Mouse (Mus musculus) liver (tissue): ENCODE measurements around the gene Epha5.

Experiments
- DNase-seq: peaks from one replicate; pipeline ENCODE4 v3.0.0-alpha.2; 2020; ENCODE audit warnings: mixed read lengths

Epha5 gene

GRCm38 (mm10) chr5:84417062-84417879 is at the start of gene Epha5:
Gene Epha5, minus strand, starts transcription at chr5:84417382.
- DNase-seq: peak; percentile 57

GRCm38 (mm10) chr5:84456216-84456615 is 39.0 kb upstream of the Epha5 start:
- no peak for DNase-seq

- DNase-seq: no peak
Measured at GRCm38 (mm10) chr5:84454641-84455040, 37.5 kb upstream of the Epha5 start.

DNA sequence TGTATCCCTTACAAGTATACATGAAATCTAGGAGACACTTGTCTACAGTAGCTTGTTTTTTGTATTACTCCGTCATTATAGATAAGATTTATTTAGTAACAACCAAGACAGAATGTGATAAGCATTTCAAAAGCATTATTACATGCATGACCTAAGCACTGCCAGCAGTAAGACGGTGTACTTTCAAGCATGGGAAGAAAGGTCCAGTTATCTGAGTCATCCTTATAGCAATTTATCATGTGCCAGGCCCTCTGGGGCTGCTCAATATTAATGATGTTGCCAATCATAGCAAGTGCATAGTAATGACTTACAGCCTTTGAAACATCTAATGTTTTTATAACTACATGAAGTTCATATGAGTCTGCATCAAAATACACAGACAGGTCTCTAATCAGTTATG is 36.7 kb upstream of the Epha5 start:
- DNase-seq: no peak

- DNase-seq: no peak
Measured at GRCm38 (mm10) chr5:84440232-84440631, 23.1 kb upstream of the Epha5 start.

- DNase-seq: no peak
Measured at GRCm38 (mm10) chr5:84415961-84416821, 991 bp downstream of the Epha5 start.

DNA sequence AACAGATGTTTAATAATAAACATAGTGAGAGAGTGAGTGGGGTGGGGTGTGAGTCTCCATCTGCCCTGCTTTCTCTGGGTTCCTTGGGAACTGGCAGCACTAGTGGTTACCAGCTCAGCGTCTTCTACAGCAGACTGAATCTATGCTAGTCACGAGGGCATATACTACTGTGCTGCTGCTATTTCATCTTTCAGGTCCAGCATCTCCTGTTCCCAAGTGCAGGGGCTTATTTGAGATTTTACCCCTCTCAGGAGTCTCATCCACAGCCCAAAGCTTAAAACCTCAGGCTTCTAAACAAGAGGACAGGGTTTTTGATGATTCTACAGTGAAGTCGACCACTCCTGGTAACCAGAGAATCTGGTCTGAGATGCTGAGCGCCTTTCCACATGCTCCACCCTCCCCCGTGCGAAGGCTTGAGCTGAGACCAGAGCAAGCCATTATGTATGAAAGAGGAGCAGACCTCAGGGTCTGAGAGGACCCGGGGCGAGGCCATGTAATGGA is 2.2 kb downstream of the Epha5 start:
- DNase-seq: no peak

GRCm38 (mm10) chr5:84413026-84413425 is 4.2 kb downstream of the Epha5 start:
- no peak for DNase-seq

DNA sequence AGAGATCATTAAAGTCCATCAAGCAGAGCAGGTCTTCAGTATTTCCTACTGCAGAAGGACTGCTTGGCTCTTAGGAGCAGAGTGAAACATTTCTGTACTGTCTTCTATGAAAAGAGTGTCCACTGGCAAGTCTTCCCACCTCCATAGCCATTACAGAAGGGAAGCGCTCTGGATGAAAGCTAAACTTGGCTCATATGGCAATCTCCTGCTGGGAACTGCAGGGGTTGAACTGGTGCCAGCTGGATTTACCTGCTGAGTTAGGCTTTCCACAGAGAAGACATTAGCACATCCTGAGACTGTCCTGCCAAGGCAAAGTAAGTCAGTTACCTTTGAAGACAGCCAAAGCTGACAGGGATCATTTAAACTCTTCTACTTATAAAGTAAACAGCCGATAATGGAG is 8.8 kb downstream of the Epha5 start:
- no peak for DNase-seq

DNA sequence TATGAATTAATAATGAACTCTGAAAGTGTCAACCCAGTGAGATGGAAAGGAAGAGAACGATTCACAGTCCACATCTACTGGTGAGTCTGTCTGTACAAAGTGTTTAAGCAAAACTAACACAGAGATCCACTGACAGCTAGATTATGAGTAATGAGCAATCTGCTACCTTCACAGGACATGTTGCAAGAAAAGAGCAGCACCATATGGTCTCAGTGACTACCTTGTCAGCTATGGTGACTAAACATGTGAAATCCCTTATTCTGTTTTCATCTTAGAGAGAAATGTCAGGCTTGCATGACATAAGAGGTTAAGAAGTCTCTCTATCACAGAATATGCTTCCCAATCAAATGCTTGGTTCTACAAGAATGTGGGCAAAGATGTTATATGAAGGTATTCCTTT is 20.1 kb downstream of the Epha5 start:
- no peak for DNase-seq

DNA sequence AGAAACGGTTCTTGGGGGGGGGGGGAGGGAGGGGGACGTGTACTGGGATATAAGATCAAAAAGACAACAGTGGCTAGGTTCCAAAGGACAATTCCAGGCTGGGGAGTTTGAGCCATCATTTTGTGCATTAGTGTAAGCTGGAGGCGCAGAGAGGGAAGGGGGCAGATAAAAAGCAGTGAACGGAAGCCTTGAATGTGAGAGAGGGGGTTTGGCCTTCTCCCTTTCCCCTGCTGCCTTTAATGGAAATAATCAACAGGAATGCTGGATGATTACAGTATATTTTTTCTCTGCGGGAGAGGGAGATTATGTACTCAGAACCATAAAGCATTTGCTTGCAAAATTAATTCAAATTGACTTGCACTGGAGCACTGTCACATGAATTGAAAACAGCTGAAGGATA is 51.8 kb downstream of the Epha5 start:
- DNase-seq: no peak

- DNase-seq: no peak
Measured at GRCm38 (mm10) chr5:84359430-84359829, 57.8 kb downstream of the Epha5 start.

DNA sequence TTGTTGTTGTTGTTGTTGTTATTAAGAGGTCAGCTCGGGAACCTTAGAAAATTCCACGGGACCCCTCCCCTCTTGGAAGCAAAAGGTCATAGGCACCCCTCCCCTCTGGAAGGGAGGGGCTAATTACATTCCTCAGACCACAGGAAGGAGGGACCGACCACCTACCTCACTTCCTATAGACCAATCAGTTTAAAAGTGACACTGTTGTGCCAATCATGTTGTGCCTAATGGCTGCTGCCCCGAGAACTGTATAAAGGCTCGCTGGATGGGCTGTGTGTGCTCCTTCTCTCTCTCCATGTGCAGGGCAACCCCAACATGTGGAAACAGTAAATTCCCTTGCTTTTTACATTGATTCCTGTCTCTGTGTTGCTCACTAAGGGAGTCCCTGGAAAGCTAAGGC is 64.1 kb downstream of the Epha5 start:
- DNase-seq: no peak

DNA sequence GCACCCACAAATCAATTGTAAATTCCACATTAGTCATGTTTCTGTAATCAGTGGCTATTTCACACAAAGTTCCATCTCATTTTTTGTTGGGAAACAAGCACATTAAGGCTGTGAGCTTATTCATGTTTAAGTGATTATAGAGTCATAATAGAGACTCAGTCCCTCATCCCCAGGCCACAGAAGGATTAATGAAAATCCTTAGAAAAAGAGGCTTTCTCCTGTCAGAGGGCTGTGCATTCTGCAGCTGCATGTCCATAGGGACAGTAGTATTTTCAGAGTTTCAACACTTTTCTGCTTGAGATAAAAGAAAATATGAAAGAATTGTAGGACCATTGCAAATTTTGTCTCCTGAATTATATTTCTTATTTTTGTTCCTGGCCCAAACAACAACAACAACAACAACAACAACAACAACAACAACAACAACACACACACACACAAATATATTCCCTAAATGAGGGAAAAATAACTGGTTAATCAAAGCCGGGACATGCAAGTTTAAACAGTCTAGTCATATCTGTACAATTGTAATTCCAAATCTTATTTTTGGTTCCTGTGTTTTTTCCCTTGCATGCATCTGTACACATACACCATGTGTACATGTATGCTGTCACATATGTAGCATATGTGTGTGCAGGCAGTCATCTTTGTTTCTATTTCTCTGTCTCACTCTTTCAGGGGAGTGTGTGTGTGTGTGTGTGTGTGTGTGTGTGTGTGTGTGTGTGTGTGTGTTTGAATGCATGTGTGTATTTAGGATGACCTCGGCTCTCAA is 70.3 kb downstream of the Epha5 start:
- DNase-seq: no peak

- DNase-seq: no peak
Measured at GRCm38 (mm10) chr5:84335834-84336465, 81.2 kb downstream of the Epha5 start.

DNA sequence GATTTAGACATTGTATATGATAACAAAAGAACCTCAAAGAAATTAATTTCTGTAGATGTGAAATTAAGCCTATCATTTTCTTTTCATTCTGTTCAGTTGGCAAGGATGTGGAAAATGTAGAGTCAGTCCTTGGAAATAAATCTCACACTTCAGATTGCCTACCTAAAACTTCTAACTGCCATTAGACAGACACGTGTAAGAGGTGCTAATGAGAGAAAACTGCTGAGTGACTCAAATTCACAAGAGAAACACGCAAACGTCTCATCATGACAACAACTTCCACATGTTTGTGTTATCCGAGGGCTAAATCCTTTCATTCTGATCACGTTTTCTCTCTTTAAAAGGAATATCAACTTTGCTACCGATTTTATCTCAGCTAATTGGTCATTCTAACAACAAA is 82.7 kb downstream of the Epha5 start:
- no peak for DNase-seq

- DNase-seq: no peak
Measured at GRCm38 (mm10) chr5:84331631-84332030, 85.6 kb downstream of the Epha5 start.

GRCm38 (mm10) chr5:84320553-84320952 is 96.6 kb downstream of the Epha5 start:
- DNase-seq: no peak

DNA sequence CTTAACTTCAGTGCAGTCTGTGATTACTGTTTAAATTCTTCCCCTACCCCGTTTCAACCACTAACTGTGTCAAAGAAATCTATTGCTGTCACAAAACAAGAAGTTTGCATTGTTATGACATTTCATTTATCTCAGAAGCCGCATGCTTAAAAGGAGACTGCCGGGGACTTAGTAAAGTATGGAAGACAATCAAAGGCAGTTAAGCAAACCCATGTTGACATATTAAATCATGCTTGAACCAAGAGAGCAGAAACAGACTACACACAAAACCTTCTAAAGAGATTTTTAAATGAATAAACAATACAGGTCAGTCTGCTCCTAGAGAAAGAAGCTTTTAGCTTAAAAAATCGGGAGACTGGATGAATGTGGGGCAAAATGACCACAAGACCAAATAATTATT is 97.0 kb downstream of the Epha5 start:
- no peak for DNase-seq

GRCm38 (mm10) chr5:84318814-84319340 is 98.3 kb downstream of the Epha5 start:
- DNase-seq: no peak

GRCm38 (mm10) chr5:84317839-84318238 is 99.3 kb downstream of the Epha5 start:
- DNase-seq: no peak

DNA sequence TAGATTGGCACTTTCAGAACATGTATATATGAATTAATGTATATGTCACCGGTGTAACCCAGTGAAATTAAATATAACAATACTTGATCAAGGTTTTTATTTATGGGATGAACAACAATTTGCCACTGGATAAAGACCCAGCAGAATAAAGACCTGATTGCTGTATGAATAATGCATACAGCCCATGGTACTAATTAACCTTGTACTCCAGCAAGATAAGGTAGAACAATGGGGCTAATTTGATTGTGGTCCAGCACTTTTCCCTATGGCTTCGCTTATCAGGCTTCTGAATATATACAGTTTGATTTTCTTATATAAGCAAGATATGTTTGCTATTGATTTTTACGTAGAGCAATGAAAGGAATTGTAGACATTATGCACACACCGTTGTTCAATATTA is 103.6 kb downstream of the Epha5 start:
- no peak for DNase-seq
